Mouse (Mus musculus) liver, embryonic 14.5 days (tissue): Measurements from ENCODE around the gene Nup153.

Experiments
- CTCF ChIP-seq: IDR thresholded peaks from 2 replicates; pipeline ENCODE4 v1.5.1; 2016; ENCODE audit warnings: antibody characterized with exemption, low read depth, control low read depth
- EP300 ChIP-seq: IDR thresholded peaks from 2 replicates; pipeline ENCODE4 v1.6.1; 2016; ENCODE audit warnings: antibody characterized with exemption, low read depth

DNA sequence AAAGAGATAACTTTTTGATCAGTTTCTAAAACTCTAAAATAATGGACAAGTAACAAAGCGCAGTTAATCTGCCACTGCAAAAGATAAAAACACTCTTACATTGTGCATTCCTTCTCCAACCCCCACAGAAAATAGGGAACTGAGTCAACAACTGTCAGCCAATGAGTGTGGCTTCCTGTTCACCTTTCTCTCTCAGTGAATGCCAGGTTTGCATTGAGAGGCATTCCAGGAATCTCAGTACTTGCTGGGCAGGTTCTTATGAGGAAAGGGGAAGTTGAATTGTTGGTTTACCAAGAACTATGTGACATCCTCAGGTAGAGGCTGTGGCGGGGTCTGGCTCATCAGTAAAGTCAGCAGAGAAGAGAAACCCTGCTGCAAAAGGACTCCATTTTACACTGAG lies 31.0 kb downstream of the Nup153 start:
- TF ChIP-seq EP300 (no peak), CTCF (no peak)
